Mouse (Mus musculus): ENCODE measurements at regions not wholly inside any gene's neighbourhood (a gene's known extent, or its start where the extent isn't known, plus 50 kb on each side); places are given as distances from the start of the nearest gene placed in this dataset.

DNA sequence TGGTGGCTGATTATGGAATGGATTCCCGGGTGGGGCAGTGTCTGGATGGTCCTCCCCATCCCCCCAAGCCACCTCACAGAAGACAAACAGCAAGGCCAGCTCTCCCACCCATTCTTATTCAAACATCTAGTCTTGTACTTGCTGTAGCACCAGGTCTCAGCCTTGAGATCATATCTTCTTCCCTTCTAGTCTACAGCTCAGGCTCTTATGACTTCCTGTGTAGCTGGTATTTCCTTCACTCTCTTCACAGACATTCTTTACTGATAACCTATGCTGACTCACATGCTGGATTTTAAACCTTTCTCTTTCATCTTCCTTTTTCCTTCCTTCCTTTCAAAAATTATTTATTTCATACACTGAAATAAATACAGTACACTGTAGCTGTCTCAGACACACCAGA lies 406.8 kb downstream of the Plcl1 start:
- TF ChIP-seq CTCF (IDR thresholded peaks at IDR 0.05; ENCODE audit: extremely low read depth, insufficient read depth, low read length) (no peak), POLR2A (IDR thresholded peaks at IDR 0.05; ENCODE audit: extremely low read depth, insufficient read depth, low read length) (no peak)
